Mouse (Mus musculus) embryo, embryonic 11.5 days (tissue): ENCODE data around the gene Olfr1301.

Experiments
- DNase-seq: peaks from one replicate; pipeline ENCODE4 v3.0.0-alpha.2; 2012; ENCODE audit warnings: low read depth, low spot score

Gene Olfr1301

DNA sequence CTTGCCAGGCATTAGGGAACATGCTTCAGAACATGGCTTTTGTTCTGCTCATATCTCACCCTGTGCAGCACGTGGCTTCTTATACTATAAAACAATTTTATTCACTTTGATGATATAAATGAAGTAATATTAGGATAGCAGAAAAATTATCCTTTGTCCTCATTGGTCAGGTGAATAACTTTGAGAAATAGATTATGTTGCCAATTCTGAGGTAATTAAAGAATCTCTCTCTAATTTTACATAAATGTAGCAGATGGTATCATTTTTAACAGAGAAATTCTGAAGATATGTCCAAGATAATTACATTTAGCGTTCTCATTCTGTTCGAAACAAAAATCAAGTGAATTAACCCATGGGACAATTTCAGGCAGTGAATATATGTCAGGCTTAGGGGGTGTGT lies at the start of gene Olfr1301:
TSS of gene Olfr1301 (plus strand) at position 301 of the 400 bp plus-strand sequence.
- no peak for DNase-seq

DNA sequence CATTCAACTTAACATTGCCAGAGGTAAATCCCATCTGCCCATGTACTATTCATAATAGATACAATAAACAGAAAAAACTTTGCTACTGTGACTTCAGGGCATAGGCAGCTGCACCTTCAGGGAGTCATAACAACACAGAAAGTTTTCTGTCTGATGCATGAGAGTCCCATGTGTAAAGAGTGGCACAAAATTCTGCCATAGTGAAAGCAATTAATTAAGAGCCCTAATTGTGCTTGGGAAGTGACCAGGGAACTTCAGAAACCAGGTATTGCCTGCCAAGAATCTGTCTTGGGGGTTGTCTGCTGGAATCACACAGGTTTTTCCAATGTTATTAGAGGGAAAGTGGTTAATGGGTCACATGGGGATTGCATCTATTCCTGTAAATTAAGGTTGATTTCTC lies 24.1 kb upstream of the Olfr1301 start:
- DNase-seq: no peak

DNA sequence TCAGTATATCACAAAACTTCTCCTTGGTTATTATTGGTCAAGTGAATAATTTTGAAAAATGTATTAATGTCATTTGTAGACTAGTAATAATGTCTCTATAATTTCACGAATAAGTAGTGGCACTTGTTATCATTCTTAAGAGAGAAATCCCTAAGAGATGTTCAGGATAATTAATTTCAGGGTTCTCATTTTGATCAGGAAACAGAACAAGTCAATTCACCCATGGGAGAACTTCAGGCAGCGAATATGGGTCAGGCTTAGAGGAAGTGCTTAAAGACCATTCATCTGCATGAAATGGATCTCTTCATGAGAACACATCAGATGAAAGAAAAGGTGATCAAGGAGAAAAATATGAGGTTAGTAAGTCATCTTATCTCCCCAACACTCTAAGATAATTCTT lies 26.3 kb downstream of the Olfr1301 start, which contains the start of gene Olfr1302:
TSS of gene Olfr1302 (plus strand) at position 301 of the 400 bp plus-strand sequence.
- DNase-seq: no peak
